Mouse (Mus musculus) layer of hippocampus, adult 9-10 months (tissue): ENCODE data around the gene E4f1.

Source experiments
- DNase-seq: peaks from one replicate; pipeline ENCODE4 v3.0.0; 2022; ENCODE audit warnings: low spot score

Gene E4f1

DNA sequence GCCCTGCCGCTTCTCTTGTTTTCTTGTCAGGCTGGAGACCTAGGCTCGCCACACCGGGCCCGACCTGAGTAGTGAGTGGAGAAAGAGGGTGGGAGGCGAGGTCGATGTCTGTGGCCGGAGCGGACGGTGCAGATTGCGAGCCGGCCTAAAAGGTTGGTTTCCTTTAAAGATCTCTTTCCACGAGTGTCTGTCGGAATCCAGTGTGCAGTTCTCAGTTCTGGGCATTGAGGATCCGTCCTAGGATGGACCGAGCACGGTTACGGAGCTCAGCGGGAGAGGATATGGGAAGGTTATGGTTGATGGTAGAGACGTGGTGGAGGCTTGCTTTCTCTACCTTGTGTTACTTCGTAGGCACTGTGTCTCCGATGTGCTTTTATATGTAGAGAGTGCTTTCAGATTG is 55.1 kb downstream of the E4f1 start:
- DNase-seq = no peak

- peak; percentile 83 for DNase-seq
Measured at GRCm38 (mm10) chr17:24414230-24414976, 55.7 kb downstream of the E4f1 start, which contains the start of gene Rnps1. TSS of gene Rnps1 (plus strand) at chr17:24414565.

GRCm38 (mm10) chr17:24413557-24414211 is 56.4 kb downstream of the E4f1 start:
- DNase-seq = no peak

DNA sequence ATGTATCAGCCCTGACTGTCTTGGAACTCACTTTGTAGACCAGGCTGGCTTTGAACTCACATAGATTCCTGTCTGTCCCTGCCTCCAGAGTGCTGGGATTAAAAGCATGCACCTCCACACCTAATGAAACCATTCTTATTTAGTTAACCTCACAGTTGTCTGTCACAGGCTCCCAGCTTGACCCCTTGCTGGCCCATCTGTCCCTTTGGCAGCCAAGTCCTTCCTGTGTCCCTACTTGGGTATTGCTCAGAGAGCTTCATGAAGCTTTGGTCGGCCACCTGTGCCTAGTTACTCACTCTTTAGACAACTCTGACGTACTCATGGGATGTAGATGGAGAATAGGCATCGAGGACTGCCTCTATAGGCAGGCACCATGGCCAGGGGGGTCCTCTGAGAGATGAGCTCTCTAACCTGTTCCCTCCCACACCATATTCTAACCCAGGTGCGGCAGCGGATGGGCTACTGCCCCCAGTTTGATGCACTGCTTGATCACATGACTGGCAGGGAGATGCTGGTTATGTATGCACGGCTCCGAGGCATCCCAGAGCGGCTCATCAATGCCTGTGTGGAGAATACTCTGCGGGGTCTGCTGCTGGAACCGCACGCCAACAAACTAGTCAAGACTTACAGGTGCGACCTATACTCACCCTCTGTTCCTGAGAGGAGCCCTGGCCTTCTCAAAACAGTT is 62.9 kb downstream of the E4f1 start:
- no peak for DNase-seq

- no peak for DNase-seq
Measured at GRCm38 (mm10) chr17:24402371-24402770, 67.7 kb downstream of the E4f1 start.

DNA sequence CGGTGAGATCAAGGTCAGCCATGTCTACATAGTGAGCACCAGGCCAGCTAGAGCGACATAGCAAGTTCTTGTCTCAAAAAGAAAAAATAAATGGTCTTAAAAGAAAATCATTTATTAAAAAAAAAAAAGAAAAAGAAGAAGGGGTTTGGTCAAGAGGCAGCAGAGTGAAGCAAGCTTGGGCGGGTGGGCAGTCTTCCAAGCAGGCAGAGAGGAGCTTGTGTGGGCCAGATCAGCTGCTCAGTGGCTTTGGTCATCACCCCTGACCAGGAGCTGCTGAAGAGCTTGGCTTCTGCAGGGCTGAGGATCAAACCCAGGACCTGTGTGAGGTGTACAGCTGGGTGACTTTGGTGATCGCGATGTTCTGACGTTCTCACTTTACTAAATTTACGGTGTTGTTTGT is 75.7 kb downstream of the E4f1 start:
- no peak for DNase-seq
